Mouse (Mus musculus): ENCODE measurements around the gene Lhx5. TPM values are rescaled to one million over a fixed set of nuclear protein-coding genes. Genes with fewer than 3 reads are reported as not detected.

Gene Lhx5
- under 1 TPM; 0.50 to 0.67 TPM for total RNA-seq (2021)
- long read RNA-seq, partial matches to known transcripts, result 0 of 1 reads
- long read RNA-seq, other reads (novel, unspliced or antisense), result 0 of 1 reads

GRCm38 (mm10) chr5:120431649-120432485 is at the start of gene Lhx5:
Gene Lhx5 (plus strand): TSS chr5:120431699.
- DNase-seq (ENCODE audit: low spot score in 2 of 2), result peak in 1 of 2 experiments; percentile 41

- peak in 1 of 2 experiments; percentile 27 for DNase-seq (ENCODE audit: low spot score in 2 of 2)
Observed at GRCm38 (mm10) chr5:120386361-120386760, 45.1 kb upstream of the Lhx5 start.

- DNase-seq (ENCODE audit: low spot score in 2 of 2), result no peak
Observed at GRCm38 (mm10) chr5:120388765-120389164, 42.7 kb upstream of the Lhx5 start.

GRCm38 (mm10) chr5:120389973-120390372 is 41.5 kb upstream of the Lhx5 start:
- DNase-seq (ENCODE audit: low spot score in 2 of 2), result no peak

DNA sequence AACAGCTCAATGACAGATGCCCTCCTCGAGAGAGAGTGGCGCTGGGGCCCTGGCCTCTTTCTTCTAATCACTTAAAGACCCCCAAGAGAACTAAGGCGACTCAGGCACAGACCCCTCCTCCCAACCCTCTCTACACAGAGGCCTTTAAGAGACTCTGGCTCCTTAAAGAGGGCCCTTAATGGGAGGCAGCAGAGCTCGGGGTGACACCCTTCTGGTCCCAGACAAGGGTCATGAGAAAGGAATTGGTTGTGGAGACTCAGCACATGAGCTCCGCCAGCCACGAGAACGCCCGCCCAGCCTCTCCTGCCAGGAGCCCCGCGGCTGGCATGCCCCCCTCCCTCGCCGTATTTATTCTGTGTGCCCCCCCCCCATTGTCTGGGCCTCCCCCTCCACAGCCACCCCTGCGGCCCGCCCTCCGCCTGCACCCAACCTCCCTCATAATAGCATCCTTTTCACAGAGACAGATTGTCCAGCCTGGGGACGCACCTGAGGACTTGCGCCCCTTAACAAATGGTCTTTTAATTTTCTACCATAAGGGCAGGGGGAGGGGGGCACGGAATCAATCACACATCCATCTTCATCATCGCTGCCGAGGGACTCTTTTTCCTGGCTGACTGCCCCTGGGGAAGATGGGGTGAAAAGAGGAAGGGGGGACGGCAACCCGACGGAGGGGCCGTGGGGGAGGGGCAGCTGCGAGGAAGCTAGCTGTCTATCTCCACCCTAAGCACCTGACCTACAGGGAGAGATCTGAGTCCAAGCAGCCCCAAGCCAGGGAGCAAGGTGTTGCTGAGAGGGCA is 37.4 kb upstream of the Lhx5 start:
- DNase-seq (ENCODE audit: low spot score in 2 of 2), result no peak

- DNase-seq (ENCODE audit: low spot score in 2 of 2), result no peak
Observed at GRCm38 (mm10) chr5:120397988-120398387, 33.5 kb upstream of the Lhx5 start.

GRCm38 (mm10) chr5:120404831-120405591 is 26.5 kb upstream of the Lhx5 start:
- DNase-seq (ENCODE audit: low spot score in 2 of 2), result no peak

DNA sequence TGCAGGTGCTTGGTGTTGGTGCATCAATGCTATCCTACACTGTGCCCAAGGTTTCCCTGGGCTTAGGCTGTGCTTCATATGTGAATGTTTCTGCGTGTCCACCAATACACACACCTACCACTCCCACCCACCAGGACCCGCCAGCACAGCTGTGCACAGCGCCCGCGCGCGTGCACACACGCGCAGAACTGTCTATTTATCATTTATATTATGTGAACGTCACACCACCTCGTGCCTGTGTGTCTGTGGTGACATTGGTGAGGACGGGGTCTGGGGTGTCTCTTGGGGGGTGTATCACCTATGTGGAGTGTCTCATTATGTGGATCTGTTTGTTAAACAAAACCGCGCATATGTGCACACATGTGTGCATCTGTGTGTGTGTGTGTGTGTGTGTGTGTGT is 22.6 kb upstream of the Lhx5 start:
- no peak for DNase-seq (ENCODE audit: low spot score in 2 of 2)

- DNase-seq (ENCODE audit: low spot score in 2 of 2), result peak; percentile 59 to 65
Observed at GRCm38 (mm10) chr5:120409385-120410378, 21.8 kb upstream of the Lhx5 start.

- no peak for DNase-seq (ENCODE audit: low spot score in 2 of 2)
Observed at GRCm38 (mm10) chr5:120413436-120413835, 18.1 kb upstream of the Lhx5 start.

DNA sequence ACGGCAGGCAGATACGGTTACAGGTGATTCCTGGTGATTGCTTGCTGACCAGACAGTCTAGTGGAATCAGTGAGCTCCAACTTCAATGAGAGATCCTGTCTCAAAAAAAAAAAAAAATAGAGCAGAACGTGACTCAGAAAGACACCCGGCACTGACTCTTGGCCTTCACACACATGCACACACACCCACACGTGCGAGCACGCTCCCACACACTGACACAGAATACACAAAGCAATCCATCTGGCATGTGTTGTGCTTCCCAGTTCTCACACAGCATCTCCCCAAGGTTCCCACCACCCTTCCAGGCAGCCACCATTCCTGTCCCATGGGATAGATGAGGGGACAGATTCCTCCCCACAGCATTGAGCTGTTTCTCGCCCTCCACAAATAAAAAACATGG is 11.4 kb upstream of the Lhx5 start:
- DNase-seq (ENCODE audit: low spot score in 2 of 2), result no peak

- peak; percentile 60 to 75 for DNase-seq (ENCODE audit: low spot score in 2 of 2)
Observed at GRCm38 (mm10) chr5:120424039-120424438, 7.5 kb upstream of the Lhx5 start.

DNA sequence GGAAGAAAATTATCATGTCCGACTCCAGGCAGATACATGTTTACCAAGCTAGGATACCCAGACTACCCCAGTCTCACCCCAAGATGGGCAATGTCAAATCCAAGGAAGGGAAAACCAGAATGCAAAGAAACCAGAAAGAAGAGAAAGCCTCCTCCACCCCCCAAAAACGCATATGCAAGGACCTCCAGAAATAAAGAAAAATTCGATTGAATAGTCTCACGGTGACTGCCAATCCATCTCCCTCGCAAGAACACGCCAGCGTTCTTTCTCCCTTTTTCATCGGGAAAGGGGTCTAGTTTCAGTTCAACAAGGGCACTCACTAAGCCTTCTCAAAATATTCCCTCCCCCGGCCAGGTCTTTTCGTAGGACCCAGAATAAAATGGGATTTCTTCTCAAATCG is 6.8 kb upstream of the Lhx5 start:
- DNase-seq (ENCODE audit: low spot score in 2 of 2), result no peak

DNA sequence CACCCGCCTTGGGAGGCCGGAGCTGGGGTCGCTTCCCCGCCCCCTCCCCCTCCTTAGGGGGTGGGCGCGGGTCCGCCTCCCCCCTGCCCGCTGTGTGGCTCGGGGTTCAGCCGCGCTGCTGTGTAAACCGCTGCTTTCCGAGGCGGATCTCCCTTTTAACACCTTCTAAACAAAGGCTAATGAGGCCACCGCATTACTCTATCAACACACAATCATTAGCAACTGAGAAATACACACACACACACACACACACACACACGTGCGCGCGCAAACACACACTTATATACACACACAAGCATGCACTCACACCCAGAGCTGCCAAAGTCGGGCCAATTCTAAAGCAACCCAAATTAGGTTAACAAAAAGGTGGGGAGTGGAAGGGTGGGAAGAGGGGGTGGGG is 5.8 kb upstream of the Lhx5 start:
- DNase-seq (ENCODE audit: low spot score in 2 of 2), result no peak

GRCm38 (mm10) chr5:120426572-120426971 is 4.9 kb upstream of the Lhx5 start:
- no peak for DNase-seq (ENCODE audit: low spot score in 2 of 2)

DNA sequence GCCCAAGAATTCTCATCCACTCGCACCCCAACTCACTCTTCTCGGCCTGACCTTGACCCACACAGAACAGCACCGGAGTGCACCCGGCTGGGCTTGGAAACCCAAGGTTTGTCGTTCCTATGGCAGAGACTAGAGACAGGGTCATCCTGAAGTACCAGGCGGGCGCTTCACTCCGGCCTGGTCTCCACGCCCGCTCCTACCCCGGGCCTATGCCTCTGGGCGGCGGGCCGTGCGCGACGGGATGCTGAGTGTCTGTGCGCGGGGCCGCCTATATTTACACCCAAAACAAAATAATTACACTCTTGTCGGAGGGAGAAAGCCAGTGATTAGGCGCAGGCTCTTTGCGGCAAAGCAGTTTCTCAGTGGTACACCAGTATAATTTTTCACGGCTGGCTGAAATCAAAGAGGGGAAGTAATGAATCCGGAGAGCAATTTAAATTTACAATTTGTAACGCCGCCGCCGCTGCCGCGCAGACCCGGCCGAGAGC is 4.0 kb upstream of the Lhx5 start:
- no peak for DNase-seq (ENCODE audit: low spot score in 2 of 2)

- no peak for DNase-seq (ENCODE audit: low spot score in 2 of 2)
Observed at GRCm38 (mm10) chr5:120428189-120428838, 3.2 kb upstream of the Lhx5 start.

DNA sequence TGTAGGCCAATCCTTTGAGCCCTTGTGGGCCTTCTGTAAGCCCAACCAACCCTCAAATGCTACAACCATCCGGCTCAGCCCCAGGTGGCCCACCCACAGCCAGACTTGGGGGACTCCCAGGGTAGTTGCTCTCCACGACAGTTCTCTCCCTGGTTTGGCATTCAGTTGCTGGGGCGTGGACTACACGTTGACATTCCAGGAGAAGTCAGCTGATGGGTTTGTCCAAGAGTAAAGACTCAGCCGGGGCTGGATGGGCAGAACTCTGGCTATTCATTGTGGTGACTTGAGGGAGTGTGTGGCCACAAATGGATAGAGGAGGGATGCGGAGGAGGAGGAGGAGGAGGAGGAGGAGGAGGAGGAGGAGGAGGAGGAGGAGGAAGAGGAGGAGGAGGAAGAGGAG is 2.5 kb upstream of the Lhx5 start:
- no peak for DNase-seq (ENCODE audit: low spot score in 2 of 2)

DNA sequence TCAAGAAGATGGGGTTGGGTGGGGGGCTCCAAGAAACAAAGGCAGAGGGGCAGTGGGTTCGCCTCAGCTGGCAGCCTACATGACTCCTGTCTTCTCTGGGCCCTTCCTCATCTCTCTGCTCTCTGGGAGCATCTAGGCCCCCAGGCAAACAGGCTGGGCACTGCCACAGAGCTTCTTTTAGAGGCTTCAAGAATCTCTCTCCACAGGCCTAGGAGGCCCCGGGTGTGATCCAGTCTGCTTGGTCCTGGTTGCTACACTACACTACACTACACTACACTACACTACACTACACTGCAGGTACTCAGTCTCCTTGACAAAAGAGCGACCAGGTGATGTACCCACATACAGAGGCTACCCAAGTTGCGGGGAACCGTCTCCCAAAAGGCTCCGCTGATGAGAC is 1.8 kb upstream of the Lhx5 start:
- DNase-seq (ENCODE audit: low spot score in 2 of 2), result no peak
